Mouse (Mus musculus): ENCODE measurements around the gene Itga5. TPM values are rescaled to one million over a fixed set of nuclear protein-coding genes. Genes with fewer than 3 reads are reported as not detected.

Itga5 gene
- total RNA-seq, 2 experiments from 2014 or later = 10.5 to 16.4 TPM

GRCm38 (mm10) chr15:103365471-103366375 lies 840 bp downstream of the Itga5 start:
- ATAC-seq (replicated peaks; ENCODE audit: poor library complexity) = peak; percentile 16; the same call in 1 of the 2 replicates

GRCm38 (mm10) chr15:103364761-103365160 lies 1.8 kb downstream of the Itga5 start:
- ATAC-seq (replicated peaks; ENCODE audit: poor library complexity) = peak; percentile 6

GRCm38 (mm10) chr15:103363809-103364208 lies 2.8 kb downstream of the Itga5 start:
- ATAC-seq (replicated peaks; ENCODE audit: poor library complexity) = no peak

GRCm38 (mm10) chr15:103362950-103363349 lies 3.6 kb downstream of the Itga5 start:
- ATAC-seq (replicated peaks; ENCODE audit: poor library complexity) = no peak

- ATAC-seq (replicated peaks; ENCODE audit: poor library complexity) = peak; percentile 55
Measured at GRCm38 (mm10) chr15:103362333-103362732, 4.2 kb downstream of the Itga5 start.

GRCm38 (mm10) chr15:103361269-103361668 lies 5.3 kb downstream of the Itga5 start:
- ATAC-seq (replicated peaks; ENCODE audit: poor library complexity) = peak; percentile 13

- ATAC-seq (replicated peaks; ENCODE audit: poor library complexity) = no peak
Measured at GRCm38 (mm10) chr15:103359869-103360602, 6.5 kb downstream of the Itga5 start.

GRCm38 (mm10) chr15:103359122-103359510 lies 7.4 kb downstream of the Itga5 start:
- no peak for ATAC-seq (replicated peaks; ENCODE audit: poor library complexity)

- no peak for ATAC-seq (replicated peaks; ENCODE audit: poor library complexity)
Measured at GRCm38 (mm10) chr15:103358278-103359121, 8.1 kb downstream of the Itga5 start.

- ATAC-seq (replicated peaks; ENCODE audit: poor library complexity) = no peak
Measured at GRCm38 (mm10) chr15:103357817-103358216, 8.7 kb downstream of the Itga5 start.

- no peak for ATAC-seq (replicated peaks; ENCODE audit: poor library complexity)
Measured at GRCm38 (mm10) chr15:103356130-103356529, 10.4 kb downstream of the Itga5 start.

GRCm38 (mm10) chr15:103355420-103355819 lies 11.1 kb downstream of the Itga5 start:
- ATAC-seq (replicated peaks; ENCODE audit: poor library complexity) = no peak

GRCm38 (mm10) chr15:103354690-103355089 lies 11.9 kb downstream of the Itga5 start:
- ATAC-seq (replicated peaks; ENCODE audit: poor library complexity) = no peak

GRCm38 (mm10) chr15:103353511-103354256 lies 12.9 kb downstream of the Itga5 start:
- ATAC-seq (replicated peaks; ENCODE audit: poor library complexity) = no peak

- ATAC-seq (replicated peaks; ENCODE audit: poor library complexity) = peak; percentile 87
Measured at GRCm38 (mm10) chr15:103352856-103353255, 13.7 kb downstream of the Itga5 start.

GRCm38 (mm10) chr15:103347275-103347684 lies 19.3 kb downstream of the Itga5 start:
- peak; percentile 84 for ATAC-seq (replicated peaks; ENCODE audit: poor library complexity)

GRCm38 (mm10) chr15:103345789-103346188 lies 20.8 kb downstream of the Itga5 start:
- no peak for ATAC-seq (replicated peaks; ENCODE audit: poor library complexity)

GRCm38 (mm10) chr15:103343556-103343955 lies 23.0 kb downstream of the Itga5 start:
- ATAC-seq (replicated peaks; ENCODE audit: poor library complexity) = no peak

- ATAC-seq (replicated peaks; ENCODE audit: poor library complexity) = no peak
Measured at GRCm38 (mm10) chr15:103343008-103343407, 23.6 kb downstream of the Itga5 start.

- peak; percentile 49 for ATAC-seq (replicated peaks; ENCODE audit: poor library complexity)
Measured at GRCm38 (mm10) chr15:103342415-103342814, 24.1 kb downstream of the Itga5 start.
